Mouse (Mus musculus) lung, postnatal 10 days (tissue): ENCODE results near the gene Rrp36.

Experiments
- DNase-seq: peaks from one replicate; pipeline ENCODE4 v3.0.0; 2021

Gene Rrp36

DNA sequence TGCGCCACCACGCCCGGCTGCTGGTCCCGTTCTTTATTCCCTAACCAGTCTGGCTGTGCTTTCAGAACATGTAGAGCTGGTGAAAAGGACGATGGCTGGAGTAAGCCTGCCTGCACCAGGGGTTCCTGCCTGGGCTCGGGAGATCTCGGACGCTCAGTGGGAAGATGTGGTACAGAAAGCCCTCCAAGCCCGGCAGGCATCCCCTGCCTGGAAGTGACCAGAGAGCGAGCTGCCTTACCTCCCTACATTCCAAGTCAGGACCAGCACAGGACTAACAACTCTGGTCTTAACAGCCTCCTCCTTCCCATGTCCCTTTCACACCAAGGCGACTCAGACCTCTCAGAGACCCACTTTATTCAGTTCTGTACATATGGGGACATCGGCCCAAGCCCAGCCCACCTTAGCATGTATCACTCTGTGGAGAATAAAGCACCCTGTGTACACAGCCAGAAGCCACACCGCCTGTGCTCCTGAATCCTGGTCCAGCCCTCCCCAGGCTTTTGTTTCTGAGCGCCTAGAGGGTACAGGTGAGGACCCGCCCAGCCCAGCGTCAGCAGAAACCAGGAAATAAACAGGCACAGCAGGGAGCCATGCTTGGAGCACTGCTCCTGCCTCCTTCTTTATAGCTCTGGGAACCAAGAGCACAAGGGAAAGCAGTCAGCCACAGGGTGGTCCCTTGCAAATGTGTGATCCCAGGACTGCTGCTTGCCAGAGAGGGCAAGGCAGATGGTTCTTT is 8.7 kb upstream of the Rrp36 start:
- no peak for DNase-seq

DNA sequence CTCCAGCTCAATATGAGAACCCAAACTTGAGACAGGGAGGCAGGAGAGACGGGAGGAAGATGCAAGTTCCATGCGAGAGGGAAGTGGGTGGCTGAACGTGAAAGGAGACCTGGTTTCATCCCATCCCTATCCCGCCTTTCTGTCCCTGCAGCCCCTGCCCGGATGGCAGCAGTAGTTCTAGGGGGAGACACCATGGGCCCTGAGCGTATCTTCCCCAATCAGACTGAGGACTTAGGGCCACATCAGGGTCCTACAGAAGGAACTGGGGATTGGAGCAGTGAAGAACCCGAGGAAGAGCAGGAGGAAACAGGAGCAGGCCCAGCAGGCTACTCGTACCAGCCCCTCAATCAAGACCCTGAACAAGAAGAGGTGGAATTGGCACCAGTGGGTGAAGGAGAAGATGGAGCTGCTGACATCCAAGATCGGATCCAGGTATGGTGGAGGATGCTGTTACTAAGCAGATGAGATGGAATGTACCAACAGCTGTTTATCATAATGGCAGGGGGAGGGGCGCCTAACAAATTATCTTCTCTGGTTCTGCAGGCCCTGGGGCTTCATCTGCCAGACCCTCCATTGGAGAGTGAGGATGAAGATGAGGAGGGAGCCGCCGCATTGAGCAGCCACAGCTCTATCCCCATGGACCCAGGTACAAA is 7.4 kb upstream of the Rrp36 start:
- no peak for DNase-seq

DNA sequence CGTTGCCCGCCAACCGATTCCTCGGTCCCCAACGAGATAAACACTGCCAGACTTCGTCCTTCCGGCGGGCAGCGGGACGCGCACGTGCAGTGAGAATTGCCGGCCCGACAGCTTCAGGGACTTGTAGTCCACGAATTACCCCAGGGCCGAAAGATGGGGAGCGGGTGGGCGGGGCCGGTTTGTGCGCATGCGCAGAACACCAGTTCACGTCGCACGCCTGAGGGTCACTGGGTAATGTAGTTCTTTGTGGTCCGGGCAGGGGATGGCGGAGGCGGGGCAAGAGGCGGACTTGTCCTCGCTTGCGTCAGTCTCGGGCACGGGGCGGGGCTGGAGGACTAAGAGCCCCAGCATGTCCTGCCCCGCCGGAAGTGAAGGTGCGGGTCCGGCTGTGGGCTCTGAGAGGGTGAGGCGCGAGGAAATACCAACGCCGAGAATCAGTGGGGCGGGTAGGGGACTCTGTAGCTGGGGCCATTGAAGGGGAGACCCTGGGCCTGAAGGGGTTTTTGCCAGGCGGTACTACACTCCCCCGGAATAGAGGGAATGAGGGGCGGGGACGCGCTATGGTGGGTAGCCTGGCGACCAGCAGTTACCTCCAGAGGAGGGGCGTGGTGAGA is 6.7 kb upstream of the Rrp36 start, which contains the start of gene Klhdc3:
Klhdc3 (minus strand) TSS at position 155 of the 614 bp plus-strand sequence.
- peak; percentile 99 for DNase-seq

DNA sequence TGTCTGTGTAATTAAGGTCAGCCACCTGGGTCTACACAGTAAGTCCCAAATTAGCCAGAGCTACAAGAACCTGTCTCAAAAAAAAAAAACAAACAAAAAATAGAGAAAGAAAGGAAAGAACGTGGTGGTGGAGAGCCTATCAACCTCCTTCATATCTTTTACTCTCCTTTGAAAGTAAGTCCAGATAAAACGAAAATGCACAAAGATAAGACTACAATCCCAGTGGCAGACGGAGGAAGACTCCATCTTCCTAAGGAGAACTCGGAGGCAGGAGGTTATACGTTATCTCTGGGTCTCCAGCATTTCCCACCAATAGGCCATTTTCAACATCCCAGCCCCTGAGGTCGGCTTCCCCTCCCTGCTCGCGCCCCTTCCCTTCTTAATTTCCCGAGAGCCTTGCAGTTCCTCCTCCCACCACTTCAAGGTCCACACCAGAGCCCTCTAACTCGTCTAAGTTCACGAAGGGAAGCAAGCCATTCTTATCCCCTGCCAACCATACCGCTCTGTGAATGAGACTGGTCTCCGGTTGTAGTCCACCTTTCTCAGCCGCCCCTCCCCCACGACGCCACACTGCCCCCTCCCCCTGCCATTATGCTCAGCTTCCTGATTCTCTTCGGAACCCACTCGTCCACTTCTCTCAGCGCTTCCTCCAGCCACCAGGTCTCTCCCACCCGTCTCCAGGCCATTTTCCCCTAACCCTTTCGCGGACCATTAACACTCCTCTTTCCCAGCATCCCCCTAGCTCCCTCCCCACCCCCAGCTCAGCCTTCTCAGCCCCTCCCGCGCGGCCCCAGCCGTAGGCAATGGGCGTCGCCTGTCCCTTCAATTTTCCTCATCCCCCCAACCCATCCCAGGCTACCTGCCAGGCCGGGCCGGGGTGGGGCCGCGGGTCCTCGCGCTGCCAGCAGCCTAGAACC is 5.9 kb upstream of the Rrp36 start:
- DNase-seq = peak; percentile 65

DNA sequence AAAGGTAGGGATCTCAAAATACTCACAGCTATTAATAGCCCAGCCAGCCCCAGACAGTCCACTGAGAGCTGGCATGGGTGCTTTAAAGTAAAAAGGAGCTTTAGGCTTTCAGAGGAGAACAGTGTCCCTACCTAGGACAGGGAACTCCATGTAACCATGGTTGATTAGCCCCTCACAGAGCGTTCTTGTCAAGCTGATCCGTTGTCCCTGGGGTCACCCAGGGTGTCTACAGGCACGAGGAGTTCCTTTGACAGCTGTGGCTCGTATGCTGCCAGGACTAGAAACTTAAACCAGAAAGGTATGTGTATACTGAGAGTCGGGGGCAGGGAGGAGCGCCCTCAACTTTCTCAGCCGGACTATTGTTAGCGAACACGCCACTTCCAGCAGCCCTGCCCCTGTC is 4.8 kb upstream of the Rrp36 start:
- no peak for DNase-seq

GRCm38 (mm10) chr17:46678416-46678815 is 4.3 kb upstream of the Rrp36 start, which contains the start of gene Mea1:
Gene Mea1, plus strand, starts transcription at chr17:46678793.
- DNase-seq = peak; percentile 47

- no peak for DNase-seq
Measured at GRCm38 (mm10) chr17:46674530-46675283, 555 bp upstream of the Rrp36 start.

GRCm38 (mm10) chr17:46669911-46670310 is 4.2 kb downstream of the Rrp36 start:
- DNase-seq = no peak

DNA sequence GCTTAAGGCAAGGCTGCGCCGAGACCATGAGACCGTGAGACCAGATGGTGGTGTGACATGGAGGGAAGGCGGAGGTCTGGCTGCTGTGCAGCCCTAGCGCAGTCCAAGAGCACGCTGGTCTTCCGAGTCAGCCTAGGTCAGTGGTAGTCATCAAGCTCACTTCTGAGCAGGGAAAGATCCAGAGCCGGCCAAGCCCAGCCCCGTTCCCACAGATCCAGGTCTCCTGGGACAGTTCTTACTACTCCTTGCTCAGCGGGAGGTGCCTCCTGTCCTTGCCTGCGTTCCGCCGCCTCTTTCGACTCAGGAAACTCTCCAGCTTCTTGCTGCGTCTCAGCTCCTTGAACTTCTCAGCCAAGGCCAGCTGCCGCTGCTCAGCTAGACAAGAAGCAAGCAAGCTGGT is 6.4 kb downstream of the Rrp36 start:
- DNase-seq = no peak

- DNase-seq = no peak
Measured at GRCm38 (mm10) chr17:46662730-46663129, 11.4 kb downstream of the Rrp36 start.

GRCm38 (mm10) chr17:46661981-46662380 is 12.2 kb downstream of the Rrp36 start:
- no peak for DNase-seq

DNA sequence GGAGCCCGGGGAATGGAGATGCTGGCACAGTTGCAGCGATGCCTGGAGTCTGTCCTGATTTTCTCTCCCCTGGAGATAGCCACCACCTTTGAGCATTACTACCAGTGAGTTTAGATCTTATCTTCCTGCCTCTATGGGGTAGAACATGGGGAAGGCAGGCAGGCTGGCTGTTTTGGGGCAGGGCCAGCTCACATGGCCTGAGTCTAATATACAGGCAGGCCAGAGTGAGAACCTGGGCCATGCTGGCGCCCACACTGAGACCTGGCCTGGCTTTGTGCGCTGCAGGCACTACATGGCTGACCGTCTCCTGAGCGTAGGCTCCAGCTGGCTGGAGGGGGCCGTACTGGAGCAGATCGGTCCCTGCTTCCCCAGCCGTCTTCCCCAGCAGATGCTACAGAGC is 12.8 kb downstream of the Rrp36 start:
- no peak for DNase-seq

DNA sequence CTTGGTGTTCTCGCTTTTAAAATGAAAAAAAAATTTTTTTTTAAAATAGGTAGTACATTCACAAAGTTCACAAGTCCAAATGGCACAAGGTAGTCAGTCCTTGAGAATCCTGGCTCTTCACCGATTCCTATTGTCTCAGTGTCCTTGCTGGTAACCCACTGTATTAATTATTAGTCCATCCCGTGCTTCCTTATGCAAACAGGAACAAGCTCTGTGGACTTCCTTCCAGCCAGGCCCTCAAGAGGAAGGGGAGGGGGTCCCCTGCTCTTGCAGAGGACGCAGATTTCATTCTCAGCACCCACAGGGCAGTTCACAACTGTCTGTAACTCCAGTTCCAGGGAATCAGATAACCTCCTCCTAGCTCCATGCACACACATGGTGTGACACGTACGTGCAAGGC is 18.1 kb downstream of the Rrp36 start:
- no peak for DNase-seq

DNA sequence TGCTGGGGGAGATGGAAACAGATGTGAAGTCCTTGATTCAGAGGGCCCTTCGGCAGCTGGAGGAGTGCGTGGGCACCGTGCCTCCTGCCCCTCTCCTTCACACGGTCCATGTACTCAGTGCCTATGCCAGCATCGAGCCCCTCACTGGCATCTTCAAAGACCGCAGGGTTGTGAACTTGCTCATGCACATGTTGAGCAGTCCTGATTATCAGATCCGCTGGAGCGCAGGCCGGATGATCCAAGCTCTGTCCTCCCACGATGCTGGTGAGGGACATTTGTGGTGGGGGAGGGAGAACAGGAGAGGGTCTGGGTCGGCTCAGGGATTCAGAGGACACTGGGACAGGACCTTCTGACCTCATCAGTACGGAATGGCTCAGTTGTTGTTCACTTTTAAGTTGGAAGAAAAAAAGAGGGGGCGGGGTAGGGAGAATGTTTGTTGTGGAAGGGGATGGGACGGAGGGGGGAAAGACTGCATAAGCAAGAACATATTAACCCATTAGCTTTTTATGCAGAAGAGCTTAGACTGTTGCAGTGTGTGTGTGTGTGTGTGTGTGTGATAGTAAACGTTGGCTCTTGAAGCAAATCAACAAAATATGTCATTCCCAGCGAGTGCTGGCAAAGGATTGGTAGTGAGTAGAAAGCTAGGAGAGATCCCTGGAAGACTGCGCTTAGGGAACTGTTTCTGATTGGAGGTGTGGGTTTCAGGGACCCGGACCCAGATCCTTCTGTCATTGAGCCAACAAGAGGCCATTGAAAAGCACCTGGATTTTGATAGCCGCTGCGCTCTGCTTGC is 22.2 kb downstream of the Rrp36 start:
- peak; percentile 32 for DNase-seq

- no peak for DNase-seq
Measured at GRCm38 (mm10) chr17:46651292-46651691, 22.9 kb downstream of the Rrp36 start.

- DNase-seq = peak; percentile 97
Measured at GRCm38 (mm10) chr17:46650232-46651031, 23.7 kb downstream of the Rrp36 start, which contains the start of gene Cul7. Gene Cul7, plus strand, starts transcription at chr17:46650337.

GRCm38 (mm10) chr17:46649811-46650210 is 24.3 kb downstream of the Rrp36 start:
- DNase-seq = no peak

- no peak for DNase-seq
Measured at GRCm38 (mm10) chr17:46648436-46648835, 25.7 kb downstream of the Rrp36 start.

DNA sequence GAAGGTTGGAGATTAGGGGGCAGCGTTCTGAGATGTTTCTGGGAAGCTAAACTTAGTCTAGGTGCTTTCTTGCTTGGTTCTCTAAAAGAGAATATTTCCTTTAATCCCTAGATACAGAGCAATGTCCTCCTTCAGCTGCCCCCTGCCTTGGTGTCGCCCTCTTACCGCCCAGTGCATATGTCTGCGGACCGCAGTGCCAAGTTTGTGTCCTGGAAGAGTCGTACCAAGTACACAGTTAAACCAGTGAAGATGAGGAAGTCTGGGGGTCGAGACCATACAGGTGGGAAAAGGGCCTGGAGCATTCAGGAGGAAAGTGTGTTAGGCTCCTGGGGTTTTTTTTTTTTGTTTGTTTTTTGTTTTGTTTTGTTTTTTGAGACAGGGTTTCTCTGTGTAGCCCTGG is 26.9 kb downstream of the Rrp36 start:
- no peak for DNase-seq

DNA sequence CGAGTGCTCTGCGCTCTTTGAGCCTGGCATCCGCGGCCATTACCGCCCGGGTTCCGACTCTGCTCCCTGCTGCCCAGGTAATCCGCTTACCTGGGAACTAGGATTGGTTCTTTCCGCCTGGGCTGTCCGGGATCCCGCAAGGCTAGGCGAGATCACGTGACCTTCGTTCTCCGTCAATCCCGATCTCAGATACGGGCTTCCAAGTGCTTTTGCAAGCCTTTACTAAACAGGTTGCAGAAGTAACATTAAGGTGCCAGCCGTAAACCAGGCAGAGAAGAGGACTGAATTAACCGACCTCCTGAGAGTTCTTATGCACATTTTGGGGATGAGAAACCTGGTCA is 27.9 kb downstream of the Rrp36 start:
- no peak for DNase-seq
